Mouse (Mus musculus) thymus, adult 18-20 months (tissue): ENCODE data around the gene Cptp.

Source experiments
- DNase-seq, 2 experiments: peaks; one replicate each; pipeline ENCODE4 v3.0.0; 2022; ENCODE audit warnings: mixed read lengths in 2 of 2

Cptp gene

DNA sequence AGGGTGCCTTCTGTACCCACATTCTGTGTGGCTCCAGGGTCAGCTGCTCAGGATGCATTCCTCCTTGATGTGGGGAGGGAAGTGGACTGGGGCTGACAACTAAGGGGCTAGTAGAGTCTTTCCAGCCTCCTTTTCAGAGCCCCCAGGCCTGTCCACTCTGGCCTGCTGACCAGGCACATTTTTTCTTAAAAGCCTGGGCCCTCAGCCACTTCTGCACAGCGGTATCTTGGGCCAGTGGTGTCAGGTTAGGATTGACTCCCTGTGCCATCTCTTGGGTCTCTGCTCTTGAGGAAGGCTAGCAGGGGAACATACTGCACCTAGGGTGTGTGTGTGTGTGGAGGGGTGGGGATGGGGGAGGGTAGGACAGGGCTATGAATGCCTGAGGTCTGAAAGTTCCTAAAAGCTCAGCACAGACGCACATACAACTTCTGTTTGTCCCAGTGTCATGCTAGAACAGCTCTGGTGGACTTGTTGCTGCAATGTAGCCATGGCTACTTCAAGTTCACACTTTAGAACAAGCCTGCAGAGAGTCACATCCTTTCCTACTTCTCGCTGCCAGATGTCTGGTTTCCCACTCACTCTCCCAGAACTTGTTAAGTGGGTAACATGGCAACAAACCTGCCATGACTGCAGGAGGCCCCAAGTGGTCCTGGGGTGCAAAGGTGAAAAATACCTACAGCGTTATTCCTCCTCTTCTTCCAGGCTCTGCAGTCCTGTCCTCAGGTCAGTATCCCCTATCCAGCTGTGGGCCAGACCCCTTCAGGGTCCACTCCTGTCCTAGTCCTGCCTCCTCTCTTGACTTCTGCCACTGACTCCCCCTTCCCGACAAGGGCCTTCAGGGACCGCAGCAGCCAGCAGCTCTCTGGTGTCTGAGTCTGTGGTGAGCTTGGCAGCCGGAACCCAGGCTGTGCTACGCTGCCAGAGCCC is 28.9 kb downstream of the Cptp start:
- no peak for DNase-seq

DNA sequence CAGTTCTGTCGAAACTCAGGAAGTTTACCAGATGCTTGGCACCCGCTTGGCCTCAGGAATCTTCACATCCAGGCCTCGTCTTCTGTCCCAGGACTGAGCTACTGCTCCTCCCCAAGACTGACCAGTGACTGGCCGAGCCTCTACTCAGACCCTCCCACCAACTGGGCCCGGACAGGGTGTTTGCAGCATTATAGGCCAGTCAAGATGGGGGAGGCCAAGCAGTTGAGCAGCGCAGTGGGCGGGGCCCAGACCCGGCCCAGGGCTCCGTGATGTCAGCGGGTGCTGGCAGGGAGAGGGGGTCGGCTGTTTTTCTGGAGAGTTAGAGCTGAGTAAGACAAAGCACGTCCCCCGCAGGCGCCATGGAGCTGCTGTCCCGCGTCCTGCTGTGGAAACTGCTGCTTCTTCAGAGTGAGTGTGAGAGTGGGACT is 29.7 kb downstream of the Cptp start, which contains the start of gene Mxra8:
Gene Mxra8, plus strand, starts transcription at position 198 of the 428 bp plus-strand sequence.
- DNase-seq: peak in 1 of 2 experiments; percentile 37

GRCm38 (mm10) chr4:155838187-155839153 is 30.8 kb downstream of the Cptp start:
- no peak for DNase-seq

- DNase-seq: no peak
Observed at GRCm38 (mm10) chr4:155837404-155838010, 31.7 kb downstream of the Cptp start.

DNA sequence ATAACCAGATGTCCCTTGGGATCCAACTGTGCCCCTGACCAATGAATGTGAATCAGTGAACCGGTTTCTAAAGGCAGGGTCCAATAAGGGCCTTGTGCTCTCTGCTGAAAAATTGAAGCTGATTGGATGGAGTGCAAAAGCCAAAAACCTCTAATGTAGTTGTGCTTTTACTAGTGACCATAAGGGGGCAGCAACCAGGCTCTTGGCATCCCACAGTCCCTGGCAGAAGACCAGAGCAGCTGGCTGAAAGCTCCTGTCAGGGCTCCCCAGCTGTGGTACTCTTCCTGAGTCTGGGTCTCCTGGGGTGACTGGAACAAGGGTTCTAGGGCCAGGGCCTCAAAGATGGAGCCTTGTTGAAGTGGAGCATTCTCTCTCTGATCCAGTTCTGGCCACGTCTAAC is 35.4 kb downstream of the Cptp start:
- peak in 1 of 2 experiments; percentile 48 for DNase-seq

DNA sequence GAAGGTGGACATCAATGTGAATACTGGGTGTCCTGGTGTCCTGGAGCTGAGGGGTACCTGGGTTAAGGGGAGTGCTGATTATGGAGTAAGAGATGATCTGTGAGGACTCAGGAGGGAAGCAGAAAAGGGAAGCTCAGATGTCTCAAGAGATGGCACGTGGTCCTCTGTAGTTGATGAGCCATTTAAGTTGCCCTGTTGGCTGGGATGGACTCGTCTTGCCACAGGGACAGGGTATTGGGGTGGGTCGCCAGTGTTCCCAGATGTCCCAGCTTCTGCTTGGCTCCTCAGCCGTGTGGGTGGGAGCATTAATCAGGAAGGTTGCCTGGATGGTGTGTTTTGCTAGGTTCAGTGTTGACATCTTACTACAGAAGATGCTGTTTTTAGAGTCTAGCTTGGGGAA is 36.0 kb downstream of the Cptp start:
- DNase-seq: no peak

- DNase-seq: no peak
Observed at GRCm38 (mm10) chr4:155832321-155832720, 36.9 kb downstream of the Cptp start.

DNA sequence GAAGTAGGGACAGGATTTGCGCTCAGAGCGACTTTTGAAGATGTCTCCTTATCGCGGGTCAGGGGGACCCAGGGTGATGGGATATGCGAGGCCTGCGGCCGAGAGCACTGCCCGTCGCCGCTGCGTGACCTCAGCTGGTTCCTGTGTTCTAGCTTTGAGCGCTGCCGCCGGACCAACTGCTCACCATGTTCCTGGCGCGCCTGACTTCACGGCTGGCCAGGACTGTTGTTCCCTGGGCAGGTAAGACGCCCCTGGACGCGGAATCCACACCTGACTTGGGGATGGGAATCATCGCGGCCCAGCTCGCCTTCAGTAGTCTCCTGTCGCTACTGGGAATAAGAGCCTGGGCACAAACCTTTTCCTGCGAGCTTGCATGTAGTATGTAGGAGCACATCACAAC is 37.4 kb downstream of the Cptp start:
- no peak for DNase-seq

- peak; percentile 88 to 92 for DNase-seq
Observed at GRCm38 (mm10) chr4:155831205-155831766, 38.0 kb downstream of the Cptp start, which contains the start of gene Aurkaip1. Gene Aurkaip1, plus strand, starts transcription at chr4:155831272.

- no peak for DNase-seq
Observed at GRCm38 (mm10) chr4:155830596-155830995, 38.6 kb downstream of the Cptp start.

DNA sequence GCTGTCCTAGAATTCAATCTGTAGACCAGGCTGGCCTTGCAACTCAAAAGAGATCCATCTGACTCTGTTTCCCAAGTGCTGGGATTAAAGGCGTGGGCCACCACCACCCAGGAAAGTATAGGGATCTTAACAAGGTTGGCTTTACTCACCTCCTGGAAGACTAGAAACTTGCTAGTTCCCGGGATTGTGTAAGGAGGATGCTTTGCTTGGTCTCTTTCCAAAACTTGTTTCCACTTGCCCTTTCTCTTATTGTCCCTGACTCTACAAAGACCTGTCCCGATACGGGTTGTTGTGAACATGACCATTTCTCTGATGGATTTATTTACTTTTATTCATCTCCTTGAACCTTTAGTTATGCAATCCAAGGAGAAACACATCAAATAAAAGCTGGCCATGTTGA is 39.4 kb downstream of the Cptp start:
- no peak for DNase-seq

DNA sequence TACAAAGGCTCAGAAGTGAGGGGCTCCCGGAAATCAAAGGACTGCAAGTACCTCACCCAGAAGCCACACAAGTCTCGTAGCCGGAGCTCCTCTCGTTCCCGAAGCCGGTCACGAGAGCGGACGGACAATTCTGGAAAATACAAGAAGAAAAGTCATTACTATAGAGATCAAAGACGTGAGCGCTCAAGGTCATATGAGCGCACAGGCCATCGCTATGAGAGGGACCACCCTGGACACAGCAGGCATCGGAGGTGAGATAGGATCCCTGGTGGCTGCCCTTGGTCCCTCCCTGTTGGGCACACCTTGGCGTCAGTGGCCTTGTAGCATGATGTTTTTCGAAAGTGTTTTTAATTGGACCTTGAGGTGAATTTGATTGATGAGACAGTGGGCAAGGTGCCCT is 45.8 kb downstream of the Cptp start:
- DNase-seq: no peak

DNA sequence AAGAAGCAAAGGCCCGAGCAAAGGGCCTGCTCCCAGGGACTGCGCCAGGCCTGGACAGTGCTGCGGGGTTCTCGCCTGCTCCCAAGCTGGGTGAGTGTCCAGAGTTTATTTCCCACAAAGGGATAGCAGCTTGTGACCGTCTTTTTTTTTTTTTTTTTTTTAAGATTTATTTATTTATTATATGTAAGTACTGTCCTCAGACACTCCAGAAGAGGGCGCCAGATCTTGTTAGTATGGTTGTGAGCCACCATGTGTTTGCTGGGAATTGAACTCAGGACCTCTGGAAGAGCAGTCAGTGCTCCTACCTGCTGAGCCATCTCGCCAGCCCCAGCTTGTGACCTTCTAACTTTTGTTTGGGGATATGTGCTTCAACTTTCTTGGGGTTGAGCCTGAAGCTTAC is 48.2 kb downstream of the Cptp start:
- DNase-seq: no peak

- no peak for DNase-seq
Observed at GRCm38 (mm10) chr4:155817533-155817932, 51.7 kb downstream of the Cptp start.
